Comparison of ENCODE assay signal across 8 mouse cellular contexts in genomic region chr11:106255174-106255573, GRCm38 (mm10). TPM values are rescaled to one million over a fixed set of nuclear protein-coding genes. Genes with fewer than 3 reads are reported as not detected.
DNase-seq lines count a peak whose midpoint lies in the region; ATAC-seq and TF ChIP-seq lines count a peak whose summit lies in the region.

No protein-coding gene starts in this region.

- peak overlapping the region; percentile 79 for H3K9ac ChIP-seq in kidney, embryonic 16.5 days (replicated peaks; ENCODE audit: low read length)

- peaks cover 54% of the 10 kb centered on the region for H3K36me3 ChIP-seq in kidney, embryonic 16.5 days (ENCODE audit: insufficient read depth, low read length)
- H3K36me3 ChIP-seq in macrophage (ENCODE audit: inconsistent target), result peaks cover 40% of the 10 kb centered on the region

- WGBS in kidney, embryonic 16.5 days, result 3% methylated on average over 22 of the region's 22 CpGs
- 2% methylated on average over 22 of the region's 22 CpGs for whole genome bisulfite sequencing in bone marrow, adult 2 months
- WGBS in macrophage (ENCODE audit: missing documents), result 2% methylated on average over 20 of the region's 22 CpGs

- TF ChIP-seq CTCF in bone marrow, adult 2 months (IDR thresholded peaks at IDR 0.05; ENCODE audit: control insufficient read depth, insufficient read depth, low read length), result no peak

- H3K79me2 ChIP-seq in macrophage (ENCODE audit: inconsistent target), result peaks cover 55% of the 10 kb centered on the region

- ATAC-seq in kidney, embryonic 16.5 days (ENCODE audit: low FRiP score, low TSS enrichment), result 0 out of 2 replicates have a peak, but pooled peaks have one; percentile 4
- ATAC-seq in granulocyte monocyte progenitor cell, adult 5-6 weeks (replicated peaks; ENCODE audit: poor library complexity, severe bottlenecking), result peak; percentile 40; the same call in 1 of the 2 replicates

- H3K4me2 ChIP-seq in kidney, embryonic 16.5 days (replicated peaks; ENCODE audit: low read depth, low read length), result peak overlapping the region; percentile 90

- H3K4me3 ChIP-seq in kidney, embryonic 16.5 days (ENCODE audit: low read length), result peak overlapping the region; percentile 80
- H3K4me3 ChIP-seq in bone marrow, adult 2 months (replicated peaks; ENCODE audit: control insufficient read depth, low read depth, low read length), result peak overlapping the region; percentile 99
- H3K4me3 ChIP-seq in macrophage (ENCODE audit: inconsistent target), result peak overlapping the region; percentile 95

- peak overlapping the region; percentile 83 for H3K27ac ChIP-seq in kidney, embryonic 16.5 days (ENCODE audit: low read length)
- H3K27ac ChIP-seq in bone marrow, adult 2 months (ENCODE audit: control insufficient read depth, insufficient read depth, low read depth, low read length, poor library complexity), result peak overlapping the region; percentile 21; the same call in 1 of the 2 replicates
- H3K27ac ChIP-seq in macrophage, result peak overlapping the region; percentile 82

- no peaks in the 10 kb centered on the region for H3K27me3 ChIP-seq in kidney, embryonic 16.5 days (ENCODE audit: insufficient read depth, low read length)

- peaks cover 21% of the 10 kb centered on the region for H3K4me1 ChIP-seq in kidney, embryonic 16.5 days (ENCODE audit: insufficient read depth, low read length)
- peaks cover 4% of the 10 kb centered on the region for H3K4me1 ChIP-seq in bone marrow, adult 2 months (ENCODE audit: control insufficient read depth, insufficient read depth, low read length)

- no peak for DNase-seq in kidney, postnatal 14 days
- DNase-seq in natural killer cell, adult 2 months (ENCODE audit: low spot score in 2 of 2), result no peak
- no peak for DNase-seq in layer of hippocampus, postnatal 36 days
- no peak for DNase-seq in cerebellum, postnatal 4 days (ENCODE audit: low spot score in 2 of 2)

- no peaks in the 10 kb centered on the region for H3K9me3 ChIP-seq in kidney, embryonic 16.5 days (ENCODE audit: low read length)

- no peak for TF ChIP-seq POLR2A in bone marrow, adult 2 months (IDR thresholded peaks at IDR 0.05; ENCODE audit: borderline replicate concordance, control insufficient read depth, low read depth, low read length)

RNA-seq across cellular contexts. Expression of gene Ftsj3, which starts 0.7 kb away (rescaled TPM):
- 60.5 and 60.7 TPM in 2 replicates for polyA plus RNA-seq in kidney, embryonic 16.5 days (2015; fragmentation: Nextera tagmentation; extraction: Ambion mirVana)
- 27.2 and 48.5 TPM in 2 replicates for polyA plus RNA-seq in bone marrow, adult 2 months (2011; ENCODE audit: insufficient read depth, insufficient read length, low replicate concordance, missing spikeins)
- 60.5 and 82.1 TPM in 2 replicates for total RNA-seq in granulocyte monocyte progenitor cell, adult 5-6 weeks (2014; fragmentation: Nextera tagmentation)
- total RNA-seq in granulocyte monocyte progenitor cell, adult 5-6 weeks (2017), result 157 and 194 TPM in 2 replicates
- 10 to 100 TPM; 12.5 to 98.5 (median 42.7) TPM for total RNA-seq in macrophage (2018; cell fraction: chromatin; rRNA removed)
- 10 to 100 TPM; 16.7 to 29.2 (median 23.6) TPM for total RNA-seq in macrophage (2018; cell fraction: cytosol; rRNA removed)
- total RNA-seq in macrophage (2018; cell fraction: nucleus; rRNA removed), result 10 to 100 TPM; 12.8 to 74.4 (median 20.4) TPM
- polyA plus RNA-seq in macrophage (2018), result 20.8 to 53.8 TPM (median 38.8 TPM) in 3 replicates
- 10 to 100 TPM; 30.6 to 31.4 TPM for total RNA-seq in layer of hippocampus, postnatal 36 days (2021)

RNA-seq across cellular contexts. Expression of gene Psmc5, which starts 0.8 kb away (rescaled TPM):
- 312 and 314 TPM in 2 replicates for polyA plus RNA-seq in kidney, embryonic 16.5 days (2015; fragmentation: Nextera tagmentation; extraction: Ambion mirVana)
- 74.3 and 96.0 TPM in 2 replicates for polyA plus RNA-seq in bone marrow, adult 2 months (2011; ENCODE audit: insufficient read depth, insufficient read length, low replicate concordance, missing spikeins)
- 106 and 108 TPM in 2 replicates for total RNA-seq in granulocyte monocyte progenitor cell, adult 5-6 weeks (2014; fragmentation: Nextera tagmentation)
- 108 and 116 TPM in 2 replicates for total RNA-seq in granulocyte monocyte progenitor cell, adult 5-6 weeks (2017)
- total RNA-seq in macrophage (2018; cell fraction: chromatin; rRNA removed), result 10 to 100 TPM in 25 of 26 experiments, 1 to 10 TPM in 1; 8.8 to 57.4 (median 35.8) TPM
- total RNA-seq in macrophage (2018; cell fraction: cytosol; rRNA removed), result 100 to 1,000 TPM in 15 of 26 experiments, 10 to 100 TPM in 11; 79.1 to 159 (median 115) TPM
- 10 to 100 TPM; 25.2 to 96.9 (median 53.1) TPM for total RNA-seq in macrophage (2018; cell fraction: nucleus; rRNA removed)
- polyA plus RNA-seq in macrophage (2018), result 96.6 to 162 TPM (median 102 TPM) in 3 replicates
- total RNA-seq in layer of hippocampus, postnatal 36 days (2021), result 100 to 1,000 TPM; 163 to 169 TPM

RNA-seq across cellular contexts. Expression of gene Smarcd2, which starts 17.6 kb away (rescaled TPM):
- 55.0 and 59.0 TPM in 2 replicates for polyA plus RNA-seq in kidney, embryonic 16.5 days (2015; fragmentation: Nextera tagmentation; extraction: Ambion mirVana)
- polyA plus RNA-seq in bone marrow, adult 2 months (2011; ENCODE audit: insufficient read depth, insufficient read length, low replicate concordance, missing spikeins), result 52.2 and 76.9 TPM in 2 replicates
- 76.4 and 91.7 TPM in 2 replicates for total RNA-seq in granulocyte monocyte progenitor cell, adult 5-6 weeks (2014; fragmentation: Nextera tagmentation)
- 200 and 221 TPM in 2 replicates for total RNA-seq in granulocyte monocyte progenitor cell, adult 5-6 weeks (2017)
- 100 to 1,000 TPM in 2 of 26 experiments, 10 to 100 TPM in 24; 21.1 to 111 (median 69.1) TPM for total RNA-seq in macrophage (2018; cell fraction: chromatin; rRNA removed)
- total RNA-seq in macrophage (2018; cell fraction: cytosol; rRNA removed), result 10 to 100 TPM; 34.4 to 60.6 (median 49.7) TPM
- 10 to 100 TPM; 25.8 to 73.3 (median 46.0) TPM for total RNA-seq in macrophage (2018; cell fraction: nucleus; rRNA removed)
- 54.1 to 59.1 TPM (median 55.6 TPM) in 3 replicates for polyA plus RNA-seq in macrophage (2018)
- 10 to 100 TPM; 28.5 to 38.9 TPM for total RNA-seq in layer of hippocampus, postnatal 36 days (2021)

RNA-seq across cellular contexts. Expression of gene Tcam1, which starts 21.3 kb away (rescaled TPM):
- polyA plus RNA-seq in kidney, embryonic 16.5 days (2015; fragmentation: Nextera tagmentation; extraction: Ambion mirVana), result 0.81 and 1.0 TPM in 2 replicates
- not detected in 2 replicates for polyA plus RNA-seq in bone marrow, adult 2 months (2011; ENCODE audit: insufficient read depth, insufficient read length, low replicate concordance, missing spikeins)
- total RNA-seq in granulocyte monocyte progenitor cell, adult 5-6 weeks (2014; fragmentation: Nextera tagmentation), result 1.0 and 2.1 TPM in 2 replicates
- total RNA-seq in granulocyte monocyte progenitor cell, adult 5-6 weeks (2017), result 1.4 and 1.9 TPM in 2 replicates
- under 1 TPM in 5 of 26 experiments, not detected in 21; 0.17 to 0.47 (median 0.22) TPM for total RNA-seq in macrophage (2018; cell fraction: chromatin; rRNA removed)
- under 1 TPM in 21 of 26 experiments, not detected in 5; 0.03 to 0.19 (median 0.06) TPM for total RNA-seq in macrophage (2018; cell fraction: cytosol; rRNA removed)
- total RNA-seq in macrophage (2018; cell fraction: nucleus; rRNA removed), result under 1 TPM in 9 of 26 experiments, not detected in 17; 0.15 to 0.44 (median 0.21) TPM
- 0.10 to 0.28 TPM (median 0.15 TPM) in 3 replicates for polyA plus RNA-seq in macrophage (2018)
- total RNA-seq in layer of hippocampus, postnatal 36 days (2021), result under 1 TPM; 0.17 to 0.18 TPM

RNA-seq across cellular contexts. Expression of gene Ddx42, which starts 38.4 kb away (rescaled TPM):
- polyA plus RNA-seq in kidney, embryonic 16.5 days (2015; fragmentation: Nextera tagmentation; extraction: Ambion mirVana), result 81.5 and 88.1 TPM in 2 replicates
- polyA plus RNA-seq in bone marrow, adult 2 months (2011; ENCODE audit: insufficient read depth, insufficient read length, low replicate concordance, missing spikeins), result 20.2 and 33.5 TPM in 2 replicates
- 51.1 and 55.5 TPM in 2 replicates for total RNA-seq in granulocyte monocyte progenitor cell, adult 5-6 weeks (2014; fragmentation: Nextera tagmentation)
- total RNA-seq in granulocyte monocyte progenitor cell, adult 5-6 weeks (2017), result 86.8 and 87.9 TPM in 2 replicates
- total RNA-seq in macrophage (2018; cell fraction: chromatin; rRNA removed), result 100 to 1,000 TPM in 12 of 26 experiments, 10 to 100 TPM in 14; 64.6 to 125 (median 96.0) TPM
- total RNA-seq in macrophage (2018; cell fraction: cytosol; rRNA removed), result 10 to 100 TPM; 36.8 to 55.2 (median 45.6) TPM
- total RNA-seq in macrophage (2018; cell fraction: nucleus; rRNA removed), result 100 to 1,000 TPM in 2 of 26 experiments, 10 to 100 TPM in 24; 50.1 to 107 (median 73.8) TPM
- 37.1 to 61.7 TPM (median 46.9 TPM) in 3 replicates for polyA plus RNA-seq in macrophage (2018)
- total RNA-seq in layer of hippocampus, postnatal 36 days (2021), result 10 to 100 TPM; 69.9 to 70.9 TPM

Comparison
In these comparisons a context has a peak if more than half of its experiments do, and no peak if none do; other contexts are left out.
1. H3K27ac ChIP-seq: peak in every context shown above with its lines; median percentile 83 in kidney, embryonic 16.5 days; 82 in macrophage; 21 in bone marrow, adult 2 months.